Mouse (Mus musculus): ENCODE results near the gene Cend1.

GRCm38 (mm10) chr7:141461521-141462332, 32.4 kb upstream of the Cend1 start:
- TF ChIP-seq EP300 (IDR thresholded peaks at IDR 0.05; ENCODE audit: low read depth) (no peak), CTCF (IDR thresholded peaks at IDR 0.05; ENCODE audit: low read depth) (peak; percentile 20; the same call in 1 of the 2 replicates)
